In the genomic region with DNA sequence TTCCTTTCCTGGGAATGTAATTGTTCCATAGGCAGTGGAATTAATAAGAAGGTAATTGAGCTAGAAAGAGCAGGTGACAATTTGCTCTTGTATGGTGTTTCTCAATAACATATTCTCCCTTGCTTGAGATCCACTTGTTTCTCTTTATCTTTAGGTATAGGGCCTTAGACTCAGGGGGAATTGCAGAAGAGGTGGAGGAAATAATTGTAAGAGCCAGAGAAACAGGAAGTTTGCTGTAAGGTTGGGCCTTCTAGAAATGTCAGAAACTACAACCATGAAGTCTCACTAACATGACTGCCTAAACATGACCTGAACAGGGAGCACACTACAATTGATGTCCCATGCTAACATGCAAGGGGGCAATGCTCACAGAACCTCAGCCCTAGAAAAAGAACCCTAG, we compare ENCODE assay signal across 34 mouse cellular contexts. TPM values are rescaled to one million over a fixed set of nuclear protein-coding genes. Genes with fewer than 3 reads are reported as not detected.
"Had no signal": no experiment of that assay in that cellular context is flagged by ENCODE, and none has a peak within 500 bp of the region (broad histone marks: within the 10 kb centered on the region; RNA-seq: fewer than 3 reads in every experiment).

No protein-coding gene starts in this region.

- H3K4me3 ChIP-seq: heart, embryonic 10.5 days; heart, embryonic 12.5 days; heart, embryonic 13.5 days; heart, embryonic 15.5 days; hindbrain, embryonic 10.5 days; hindbrain, embryonic 12.5 days; hindbrain, embryonic 13.5 days; hindbrain, embryonic 15.5 days; intestine, embryonic 15.5 days; kidney, embryonic 15.5 days; layer of hippocampus, adult 2 months had no signal

- H3K36me3 ChIP-seq: heart, embryonic 10.5 days; heart, embryonic 12.5 days; heart, embryonic 13.5 days; heart, embryonic 15.5 days; hindbrain, embryonic 10.5 days; hindbrain, embryonic 12.5 days; hindbrain, embryonic 13.5 days; hindbrain, embryonic 15.5 days; intestine, embryonic 15.5 days; kidney, embryonic 15.5 days had no signal

- H3K4me1 ChIP-seq: heart, embryonic 10.5 days; heart, embryonic 12.5 days; heart, embryonic 13.5 days; heart, embryonic 15.5 days; hindbrain, embryonic 10.5 days; hindbrain, embryonic 12.5 days; hindbrain, embryonic 13.5 days; hindbrain, embryonic 15.5 days; intestine, embryonic 15.5 days; kidney, embryonic 15.5 days had no signal

- H3K9ac ChIP-seq: heart, embryonic 12.5 days; heart, embryonic 13.5 days; heart, embryonic 15.5 days; hindbrain, embryonic 12.5 days; hindbrain, embryonic 13.5 days; hindbrain, embryonic 14.5 days; hindbrain, embryonic 15.5 days; intestine, embryonic 15.5 days; kidney, embryonic 15.5 days had no signal

- H3K27ac ChIP-seq: heart, embryonic 10.5 days; heart, embryonic 13.5 days; heart, embryonic 15.5 days; hindbrain, embryonic 10.5 days; hindbrain, embryonic 12.5 days; hindbrain, embryonic 13.5 days; hindbrain, embryonic 14.5 days; hindbrain, embryonic 15.5 days; hindbrain, postnatal 0 days; intestine, embryonic 15.5 days; kidney, embryonic 15.5 days; kidney, postnatal 0 days; layer of hippocampus, adult 2 months had no signal

- DNase-seq: heart, postnatal 10 days; heart, postnatal 14 days; heart, postnatal 36 days; heart, postnatal 4 days; kidney, adult 11 months; kidney, adult 18-20 months; kidney, adult 2 months; kidney, adult 8-10 months; kidney, adult 9 months; kidney, postnatal 14 days; kidney, postnatal 25 days; kidney, postnatal 36 days; kidney, postnatal 4 days; layer of hippocampus, adult 9-11 months; layer of hippocampus, postnatal 36 days had no signal

- ATAC-seq: hindbrain, embryonic 16.5 days; hindbrain, postnatal 0 days; inflammation-experienced regulatory T-cells, adult 6 months; intestine, embryonic 15.5 days had no signal

- H3K9me3 ChIP-seq: heart, embryonic 10.5 days; heart, embryonic 12.5 days; heart, embryonic 13.5 days; heart, embryonic 15.5 days; hindbrain, embryonic 10.5 days; hindbrain, embryonic 12.5 days; hindbrain, embryonic 13.5 days; hindbrain, embryonic 15.5 days; intestine, embryonic 15.5 days; kidney, embryonic 15.5 days had no signal

- H3K27me3 ChIP-seq: heart, embryonic 13.5 days; heart, embryonic 15.5 days; hindbrain, embryonic 13.5 days; hindbrain, embryonic 15.5 days; intestine, embryonic 15.5 days had no signal

RNA-seq across cellular contexts. Expression of gene Ace2, which starts 50.7 kb away (rescaled TPM):
- total RNA-seq: hematopoietic stem cell, adult 5-6 weeks had no signal
- polyA plus RNA-seq: heart, embryonic 11.5 days; heart, embryonic 14.5 days; inflammation-experienced regulatory T-cells, adult 6 months had no signal
